Mouse (Mus musculus): ENCODE results near the gene Adamts8. TPM values are rescaled to one million over a fixed set of nuclear protein-coding genes. Genes with fewer than 3 reads are reported as not detected.

Adamts8 gene
- polyA plus RNA-seq (2012; ENCODE audit: low replicate concordance): not detected in 2 replicates

DNA sequence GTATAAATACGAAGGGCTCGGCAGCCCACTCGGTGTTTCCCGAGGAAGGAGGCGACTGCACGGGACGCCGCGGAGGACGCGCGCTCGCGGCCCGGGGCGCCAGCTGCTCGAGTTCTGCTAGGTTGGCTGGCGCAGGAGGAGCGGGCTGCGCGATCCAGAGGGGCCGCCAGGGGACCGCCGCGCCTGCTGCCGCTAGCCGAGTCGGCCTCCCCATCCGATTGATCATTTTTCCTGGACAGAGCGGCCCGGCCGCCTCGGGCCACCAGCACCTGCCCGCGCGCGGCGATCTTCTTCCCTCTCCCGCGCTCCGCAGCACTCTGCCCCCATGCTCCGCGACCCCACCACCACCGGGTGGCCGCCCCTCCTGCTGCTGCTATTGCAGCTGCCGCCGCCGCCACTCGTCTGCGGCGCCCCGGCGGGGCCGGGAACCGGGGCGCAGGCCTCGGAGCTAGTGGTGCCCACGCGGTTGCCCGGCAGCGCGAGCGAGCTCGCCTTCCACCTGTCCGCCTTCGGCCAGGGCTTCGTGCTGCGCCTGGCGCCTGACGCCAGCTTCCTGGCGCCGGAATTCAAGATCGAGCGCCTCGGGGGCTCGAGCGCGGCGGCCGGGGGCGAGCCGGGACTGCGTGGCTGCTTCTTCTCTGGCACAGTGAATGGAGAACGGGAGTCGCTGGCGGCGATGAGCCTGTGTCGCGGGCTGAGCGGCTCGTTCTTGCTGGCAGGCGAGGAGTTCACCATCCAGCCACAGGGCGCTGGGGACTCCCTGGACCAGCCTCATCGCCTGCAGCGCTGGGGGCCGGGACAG lies at the start of gene Adamts8:
Gene Adamts8, plus strand, starts transcription at position 51 of the 802 bp plus-strand sequence.

GRCm38 (mm10) chr9:30922197-30922894 lies 20.0 kb upstream of the Adamts8 start, which contains the start of gene Adamts15:
TSS of gene Adamts15 (minus strand) at chr9:30922452.

Other genes starting within 250 kb of the Adamts8 start
- 0.03 TPM in 1 of 2 replicates, not detected in the other for gene Adamts15, start 20.1 kb upstream of the Adamts8 start, polyA plus RNA-seq (2012; ENCODE audit: low replicate concordance)
- gene Zbtb44, start 88.1 kb downstream of the Adamts8 start, polyA plus RNA-seq (2012; ENCODE audit: low replicate concordance): 7.2 and 16.3 TPM in 2 replicates
- 14.3 and 17.2 TPM in 2 replicates for gene St14, start 189.3 kb downstream of the Adamts8 start, polyA plus RNA-seq (2012; ENCODE audit: low replicate concordance)